Mouse (Mus musculus) heart, embryonic 11.5 days (tissue): ENCODE measurements around the gene Chd3. TPM values are rescaled to one million over a fixed set of nuclear protein-coding genes. Genes with fewer than 3 reads are reported as not detected.
A peak's percentile ranks its signal among the peaks of the same experiment; 100 is the strongest.

Experiments
- ATAC-seq: fragments of 200-750 bp; cut with Nextera tagmentation; replicated peaks from 2 replicates; pipeline ENCODE4 v1.8.0; 2017; ENCODE audit warnings: moderate library complexity; ENCODE audit not compliant: insufficient number of reproducible peaks, low FRiP score, low TSS enrichment
- H3K27ac ChIP-seq: fragments of 300-500 bp; sonication (generic); 2 replicates; pipeline ENCODE4 v1.5.1; 2014; ENCODE audit warnings: mild to moderate bottlenecking, low read depth, low read length
- H3K27me3 ChIP-seq: fragments of 300-500 bp; sonication (generic); 2 replicates; pipeline ENCODE4 v1.6.1; 2014; ENCODE audit warnings: mild to moderate bottlenecking, low read length, mixed read lengths; ENCODE audit not compliant: control insufficient read depth, insufficient read depth
- H3K36me3 ChIP-seq: fragments of 300-500 bp; sonication (generic); 2 replicates; pipeline ENCODE4 v1.6.1; 2014; ENCODE audit warnings: mild to moderate bottlenecking, low read length, moderate library complexity, mixed read lengths; ENCODE audit not compliant: control insufficient read depth, insufficient read depth
- H3K4me1 ChIP-seq: fragments of 300-500 bp; sonication (generic); 2 replicates; pipeline ENCODE4 v1.6.1; 2014; ENCODE audit warnings: low read length; ENCODE audit not compliant: control insufficient read depth, insufficient read depth
- H3K4me2 ChIP-seq: fragments of 300-500 bp; sonication (generic); 2 replicates; pipeline ENCODE4 v1.6.1; 2014; ENCODE audit warnings: mild to moderate bottlenecking, moderate library complexity
- H3K4me3 ChIP-seq: fragments of 300-500 bp; sonication (generic); 2 replicates; pipeline ENCODE4 v1.5.1; 2014; ENCODE audit warnings: low read depth, low read length
- H3K9ac ChIP-seq: fragments of 300-500 bp; sonication (generic); 2 replicates; pipeline ENCODE4 v1.6.1; 2014; ENCODE audit warnings: mild to moderate bottlenecking, low read depth, low read length, moderate library complexity
- H3K9me3 ChIP-seq: fragments of 300-500 bp; sonication (generic); replicated peaks from 2 replicates; pipeline ENCODE4 v1.6.1; 2016; ENCODE audit warnings: low read length; ENCODE audit not compliant: control insufficient read depth
- WGBS: fragments of 180-500 bp; shearing (Covaris S2); extraction: QIAGEN DNeasy Blood & Tissue Kit; methylation state at CpG from one replicate; pipeline ENCODE4 v1.1.7; 2014; ENCODE audit not compliant: insufficient replicate concordance; 5-methylcytosine and 5-hydroxymethylcytosine counted together
- polyA plus RNA-seq: library from polyadenylated mRNA; unstranded; fragments of >200 nt; fragmentation: Nextera tagmentation; extraction: Ambion mirVana; gene quantifications from 2 replicates; pipeline ENCODE4 v1.2.1, GENCODE M21; 2014

The Chd3 gene
- polyA plus RNA-seq, 1 experiment from 2014 or later, result 21.8 TPM

- 3% methylated on average over 99 of the region's 99 CpGs for WGBS
- H3K27ac ChIP-seq, result peak within 1 kb of the TSS; percentile 17; the same call in 1 of the 2 replicates
- peaks cover 15% of the 10 kb centered on the region for H3K27me3 ChIP-seq
- no peaks in the 10 kb centered on the region for H3K9me3 ChIP-seq
- H3K9ac ChIP-seq, result peak within 1 kb of the TSS; percentile 77
- H3K4me2 ChIP-seq, result peak within 1 kb of the TSS; percentile 88
- H3K4me1 ChIP-seq, result peaks cover 10% of the 10 kb centered on the region; the same call in 1 of the 2 replicates
- H3K36me3 ChIP-seq, result peaks cover 4% of the 10 kb centered on the region
- H3K4me3 ChIP-seq, result peak within 1 kb of the TSS; percentile 55
- ATAC-seq, result peak; percentile 47
Measured at GRCm38 (mm10) chr11:69340161-69341131, 28.8 kb downstream of the Chd3 start, which contains the start of gene Rnf227. TSS of gene Rnf227 (plus strand) at chr11:69340461.

GRCm38 (mm10) chr11:69334796-69335195, 34.4 kb downstream of the Chd3 start:
- Histone ChIP-seq H3K4me2 (no peak overlapping the region), H3K9ac (no peak overlapping the region), H3K36me3 (no peaks in the 10 kb centered on the region), H3K4me3 (no peak overlapping the region), H3K27me3 (peaks cover 16% of the 10 kb centered on the region), H3K27ac (no peak overlapping the region), H3K9me3 (no peaks in the 10 kb centered on the region), H3K4me1 (peaks cover 9% of the 10 kb centered on the region; the same call in 1 of the 2 replicates)
- ATAC-seq, result no peak
- WGBS, result 55% methylated on average over 4 of the region's 4 CpGs

- 53% methylated on average over 3 of the region's 3 CpGs for WGBS
- Histone ChIP-seq H3K36me3 (no peaks in the 10 kb centered on the region), H3K4me3 (no peak overlapping the region), H3K9me3 (no peaks in the 10 kb centered on the region), H3K4me2 (no peak overlapping the region), H3K27ac (no peak overlapping the region), H3K9ac (no peak overlapping the region), H3K4me1 (peaks cover 9% of the 10 kb centered on the region; the same call in 1 of the 2 replicates), H3K27me3 (peaks cover 15% of the 10 kb centered on the region; the same call in 1 of the 2 replicates)
- no peak for ATAC-seq
Measured at GRCm38 (mm10) chr11:69333922-69334321, 35.3 kb downstream of the Chd3 start.

- ATAC-seq, result no peak
- peak overlapping the region; percentile 79 for H3K4me2 ChIP-seq
- no peaks in the 10 kb centered on the region for H3K9me3 ChIP-seq
- peaks cover 19% of the 10 kb centered on the region; the same call in 1 of the 2 replicates for H3K27me3 ChIP-seq
- H3K27ac ChIP-seq, result no peak overlapping the region
- 41% methylated on average over 8 of the region's 8 CpGs for WGBS
- H3K4me1 ChIP-seq, result peaks cover 9% of the 10 kb centered on the region; the same call in 1 of the 2 replicates
- H3K9ac ChIP-seq, result peak overlapping the region; percentile 76; the same call in 1 of the 2 replicates
- H3K4me3 ChIP-seq, result 0 out of 2 replicates have a peak overlapping the region, but pooled peaks have one; percentile 57
- H3K36me3 ChIP-seq, result no peaks in the 10 kb centered on the region
Measured at GRCm38 (mm10) chr11:69332713-69333253, 36.4 kb downstream of the Chd3 start.

GRCm38 (mm10) chr11:69331929-69332405, 37.2 kb downstream of the Chd3 start:
- Histone ChIP-seq H3K36me3 (no peaks in the 10 kb centered on the region), H3K9me3 (no peaks in the 10 kb centered on the region), H3K4me2 (peak overlapping the region; percentile 79), H3K9ac (peak overlapping the region; percentile 76), H3K27ac (no peak overlapping the region), H3K27me3 (peaks cover 27% of the 10 kb centered on the region), H3K4me3 (peak overlapping the region; percentile 57), H3K4me1 (peaks cover 13% of the 10 kb centered on the region)
- WGBS, result 2% methylated on average over 24 of the region's 24 CpGs
- no peak; the same call in 1 of the 2 replicates for ATAC-seq

- H3K27ac ChIP-seq, result no peak overlapping the region
- H3K4me2 ChIP-seq, result no peak overlapping the region
- no peaks in the 10 kb centered on the region for H3K36me3 ChIP-seq
- WGBS, result 80% methylated on average over 6 of the region's 6 CpGs
- H3K9ac ChIP-seq, result peak overlapping the region; percentile 76; the same call in 1 of the 2 replicates
- peaks cover 20% of the 10 kb centered on the region for H3K4me1 ChIP-seq
- peak overlapping the region; percentile 57; the same call in 1 of the 2 replicates for H3K4me3 ChIP-seq
- peaks cover 33% of the 10 kb centered on the region for H3K27me3 ChIP-seq
- no peaks in the 10 kb centered on the region for H3K9me3 ChIP-seq
- no peak for ATAC-seq
Measured at GRCm38 (mm10) chr11:69331152-69331551, 38.1 kb downstream of the Chd3 start.

GRCm38 (mm10) chr11:69328517-69328916, 40.7 kb downstream of the Chd3 start:
- no peak overlapping the region for H3K27ac ChIP-seq
- 89% methylated on average over 6 of the region's 6 CpGs for WGBS
- no peaks in the 10 kb centered on the region for H3K36me3 ChIP-seq
- ATAC-seq, result no peak
- H3K9me3 ChIP-seq, result no peaks in the 10 kb centered on the region
- H3K4me1 ChIP-seq, result peaks cover 30% of the 10 kb centered on the region
- no peak overlapping the region for H3K4me2 ChIP-seq
- H3K27me3 ChIP-seq, result peaks cover 33% of the 10 kb centered on the region
- H3K9ac ChIP-seq, result no peak overlapping the region
- H3K4me3 ChIP-seq, result no peak overlapping the region

- Histone ChIP-seq H3K27me3 (peaks cover 33% of the 10 kb centered on the region), H3K9ac (no peak overlapping the region), H3K36me3 (no peaks in the 10 kb centered on the region), H3K27ac (no peak overlapping the region), H3K4me2 (no peak overlapping the region; the same call in 1 of the 2 replicates), H3K9me3 (no peaks in the 10 kb centered on the region), H3K4me1 (peaks cover 32% of the 10 kb centered on the region), H3K4me3 (no peak overlapping the region)
- 43% methylated on average over 6 of the region's 6 CpGs for WGBS
- ATAC-seq, result no peak
Measured at GRCm38 (mm10) chr11:69327648-69328047, 41.6 kb downstream of the Chd3 start.
